Mouse (Mus musculus) E14TG2a.4 (cell line): ENCODE data around the gene Synpo2.

Source experiments
- CTCF ChIP-seq: conservative IDR thresholded peaks from 2 replicates; pipeline ENCODE4 v1.5.1; 2014; ENCODE audit warnings: low read length
- NANOG ChIP-seq: IDR thresholded peaks from 2 replicates; pipeline ENCODE4 v1.6.1; 2014; ENCODE audit warnings: borderline replicate concordance, low read length, mixed read lengths
- POU5F1 ChIP-seq: IDR thresholded peaks from 2 replicates; pipeline ENCODE4 v1.6.1; 2014; ENCODE audit warnings: low read length, borderline replicate concordance

DNA sequence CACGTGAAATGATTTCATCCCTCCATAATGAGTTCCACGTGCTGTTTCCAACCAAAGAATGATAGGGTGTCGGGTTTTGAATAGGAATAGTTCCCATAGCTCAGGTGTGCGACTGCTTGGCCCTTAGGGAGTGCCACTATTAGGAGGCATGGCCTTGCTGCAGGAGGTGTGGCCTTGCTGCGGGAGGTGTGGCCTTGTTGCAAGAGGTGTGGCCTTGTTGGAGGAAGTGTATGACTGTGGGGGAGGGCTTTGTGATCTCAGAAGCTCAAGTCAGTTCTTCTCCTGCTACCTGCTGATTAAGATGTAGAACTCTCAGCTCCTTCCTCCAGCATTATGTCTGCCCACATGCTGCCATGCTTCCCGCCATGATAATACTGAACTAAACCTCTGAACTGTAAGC is 17.3 kb downstream of the Synpo2 start:
- TF ChIP-seq CTCF (no peak), NANOG (no peak), POU5F1 (no peak)
